Mouse (Mus musculus) limb, embryonic 11.5 days (tissue): ENCODE measurements around the gene Ppme1. TPM values are rescaled to one million over a fixed set of nuclear protein-coding genes. Genes with fewer than 3 reads are reported as not detected.

Experiments used
- ATAC-seq: fragments of 200-750 bp; cut with Nextera tagmentation; 2 replicates; pipeline ENCODE4 v1.8.0; 2017; ENCODE audit warnings: low read depth; ENCODE audit not compliant: insufficient number of reproducible peaks, low FRiP score, low TSS enrichment
- DNase-seq: peaks from one replicate; pipeline ENCODE4 v3.0.0-alpha.2; 2015; ENCODE audit warnings: low spot score
- H3K27ac ChIP-seq: fragments of 300-500 bp; sonication (generic); replicated peaks from 2 replicates; pipeline ENCODE4 v1.5.1; 2014; ENCODE audit warnings: low read depth, mild to moderate bottlenecking, low read length
- H3K27me3 ChIP-seq: fragments of 300-500 bp; sonication (generic); 2 replicates; pipeline ENCODE4 v1.6.1; 2014; ENCODE audit warnings: mild to moderate bottlenecking, low read length, mixed read lengths; ENCODE audit not compliant: control insufficient read depth, insufficient read depth
- H3K36me3 ChIP-seq: fragments of 300-500 bp; sonication (generic); 2 replicates; pipeline ENCODE4 v1.6.1; 2014; ENCODE audit warnings: mild to moderate bottlenecking, low read length, moderate library complexity, mixed read lengths; ENCODE audit not compliant: control insufficient read depth, insufficient read depth
- H3K4me1 ChIP-seq: fragments of 300-500 bp; sonication (generic); 2 replicates; pipeline ENCODE4 v1.6.1; 2014; ENCODE audit warnings: low read length, mixed read lengths; ENCODE audit not compliant: control insufficient read depth, insufficient read depth
- H3K4me2 ChIP-seq: fragments of 300-500 bp; sonication (generic); 2 replicates; pipeline ENCODE4 v1.6.1; 2014; ENCODE audit warnings: low read depth, mild to moderate bottlenecking, moderate library complexity; ENCODE audit not compliant: severe bottlenecking
- H3K4me3 ChIP-seq: fragments of 300-500 bp; sonication (generic); 2 replicates; pipeline ENCODE4 v1.5.1; 2014; ENCODE audit warnings: low read depth, low read length
- H3K9ac ChIP-seq: fragments of 300-500 bp; sonication (generic); 2 replicates; pipeline ENCODE4 v1.6.1; 2014; ENCODE audit warnings: mild to moderate bottlenecking, low read length
- H3K9me3 ChIP-seq: fragments of 300-500 bp; sonication (generic); 2 replicates; pipeline ENCODE4 v1.6.1; 2016; ENCODE audit warnings: low read length; ENCODE audit not compliant: control insufficient read depth
- WGBS: fragments of 180-500 bp; shearing (Covaris S2); extraction: QIAGEN DNeasy Blood & Tissue Kit; methylation state at CpG from one replicate; pipeline ENCODE4 v1.1.7; 2014; 5-methylcytosine and 5-hydroxymethylcytosine counted together
- polyA plus RNA-seq: library from polyadenylated mRNA; unstranded; fragments of >200 nt; fragmentation: Nextera tagmentation; extraction: Ambion mirVana; gene quantifications from 2 replicates; pipeline ENCODE4 v1.2.1, GENCODE M21; 2014

Gene Ppme1
- polyA plus RNA-seq, 1 experiment from 2014 or later: 68.6 TPM

DNA sequence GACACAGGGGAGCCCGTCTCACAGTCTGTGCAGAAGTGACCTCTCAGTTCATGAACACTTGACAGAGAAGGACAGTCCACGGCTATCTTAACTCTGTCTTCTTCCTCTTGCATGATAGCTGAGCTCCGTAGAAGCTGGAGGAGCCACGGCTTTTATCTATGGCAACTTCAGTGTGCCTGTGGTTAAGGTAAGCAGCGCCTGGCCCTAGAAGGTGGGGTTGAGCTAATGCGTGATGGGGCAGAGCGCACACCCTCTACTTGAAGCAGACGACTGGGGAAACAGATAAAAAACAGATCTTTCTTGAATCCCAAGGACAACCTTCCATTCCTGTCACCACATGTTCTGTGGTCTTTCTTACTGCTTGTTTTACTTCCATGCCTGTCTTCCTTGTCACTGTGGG is 55.2 kb downstream of the Ppme1 start:
- H3K9ac ChIP-seq: no peak overlapping the region
- no peak overlapping the region for H3K4me2 ChIP-seq
- H3K9me3 ChIP-seq: no peaks in the 10 kb centered on the region
- no peak overlapping the region for H3K27ac ChIP-seq
- WGBS: 92% methylated on average over 8 of the region's 8 CpGs
- H3K4me1 ChIP-seq: no peaks in the 10 kb centered on the region
- no peaks in the 10 kb centered on the region for H3K27me3 ChIP-seq
- no peak overlapping the region for H3K4me3 ChIP-seq
- H3K36me3 ChIP-seq: no peaks in the 10 kb centered on the region
- ATAC-seq (no peak), DNase-seq (no peak)

DNA sequence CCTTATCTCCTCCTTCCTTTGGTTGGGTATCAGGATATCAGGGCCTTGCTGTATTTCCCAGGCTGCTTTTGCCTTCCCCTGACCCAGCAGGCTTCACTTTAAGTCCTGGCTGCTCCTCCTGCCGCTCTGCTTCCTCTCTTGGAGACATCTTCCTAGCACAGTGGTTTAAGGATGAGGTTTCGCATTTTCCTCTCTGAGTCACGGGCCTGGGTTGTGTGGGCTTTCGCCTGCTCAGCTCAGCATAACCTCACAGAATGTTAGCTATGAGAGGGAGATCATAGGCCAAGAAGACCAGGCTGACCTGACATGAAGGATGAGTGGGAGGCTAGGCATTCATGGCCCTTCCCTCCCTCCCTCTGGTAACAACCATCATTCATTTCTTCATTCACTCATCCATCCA is 59.4 kb downstream of the Ppme1 start:
- Histone ChIP-seq H3K4me3 (no peak overlapping the region), H3K9me3 (no peaks in the 10 kb centered on the region), H3K36me3 (no peaks in the 10 kb centered on the region), H3K4me2 (no peak overlapping the region), H3K4me1 (no peaks in the 10 kb centered on the region), H3K27ac (no peak overlapping the region), H3K27me3 (no peaks in the 10 kb centered on the region), H3K9ac (no peak overlapping the region)
- DNase-seq: no peak
- WGBS: 88% methylated on average over 4 of the region's 4 CpGs
- no peak for ATAC-seq

DNA sequence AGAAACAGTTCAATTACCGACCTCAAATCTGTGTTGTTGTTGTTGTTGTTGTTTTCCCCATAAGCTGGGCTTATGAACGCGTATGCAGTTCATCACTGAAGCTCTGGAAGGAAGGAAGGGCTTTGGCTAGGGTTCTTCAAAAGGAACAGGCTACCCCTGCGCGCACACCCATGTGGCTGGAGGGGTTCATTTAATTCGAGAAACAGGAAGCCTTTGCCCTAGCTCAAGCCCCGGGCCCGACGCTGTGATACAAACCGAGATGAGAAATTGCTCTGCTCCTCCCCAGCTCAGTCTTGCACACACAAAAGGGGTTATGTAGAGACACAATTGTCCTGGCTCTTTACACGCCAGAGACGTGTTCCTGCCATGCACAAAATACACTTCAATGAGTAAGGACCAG is 61.8 kb downstream of the Ppme1 start:
- Histone ChIP-seq H3K9me3 (no peaks in the 10 kb centered on the region), H3K4me2 (no peak overlapping the region), H3K27me3 (no peaks in the 10 kb centered on the region), H3K4me3 (no peak overlapping the region), H3K36me3 (no peaks in the 10 kb centered on the region), H3K4me1 (no peaks in the 10 kb centered on the region), H3K9ac (no peak overlapping the region), H3K27ac (no peak overlapping the region)
- DNase-seq (no peak), ATAC-seq (no peak)
- 83% methylated on average over 12 of the region's 12 CpGs for WGBS

DNA sequence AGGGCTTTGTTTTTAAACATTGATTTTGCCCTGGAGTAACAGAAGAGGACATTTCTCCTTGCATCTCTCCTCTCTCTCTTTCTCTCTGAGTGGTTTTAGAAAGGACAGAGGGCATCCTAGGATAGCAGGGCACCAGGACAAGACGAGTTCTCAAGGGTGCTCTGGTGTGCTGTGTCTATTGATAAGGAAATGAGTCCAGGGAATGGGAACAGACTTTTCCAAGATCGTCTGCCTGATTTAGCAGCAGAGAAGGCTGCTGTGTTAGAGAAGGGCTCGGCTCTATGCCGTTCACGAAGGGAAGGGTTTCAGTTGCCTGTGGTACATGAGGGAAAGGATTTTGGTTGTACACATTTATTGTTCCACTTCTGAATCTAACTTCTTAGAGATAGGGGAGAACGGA is 62.4 kb downstream of the Ppme1 start:
- no peak for DNase-seq
- Histone ChIP-seq H3K4me2 (no peak overlapping the region), H3K27ac (no peak overlapping the region), H3K4me3 (no peak overlapping the region), H3K36me3 (no peaks in the 10 kb centered on the region), H3K9ac (no peak overlapping the region), H3K9me3 (no peaks in the 10 kb centered on the region), H3K27me3 (no peaks in the 10 kb centered on the region), H3K4me1 (no peaks in the 10 kb centered on the region)
- WGBS: 58% methylated on average over 6 of the region's 6 CpGs
- ATAC-seq: no peak

DNA sequence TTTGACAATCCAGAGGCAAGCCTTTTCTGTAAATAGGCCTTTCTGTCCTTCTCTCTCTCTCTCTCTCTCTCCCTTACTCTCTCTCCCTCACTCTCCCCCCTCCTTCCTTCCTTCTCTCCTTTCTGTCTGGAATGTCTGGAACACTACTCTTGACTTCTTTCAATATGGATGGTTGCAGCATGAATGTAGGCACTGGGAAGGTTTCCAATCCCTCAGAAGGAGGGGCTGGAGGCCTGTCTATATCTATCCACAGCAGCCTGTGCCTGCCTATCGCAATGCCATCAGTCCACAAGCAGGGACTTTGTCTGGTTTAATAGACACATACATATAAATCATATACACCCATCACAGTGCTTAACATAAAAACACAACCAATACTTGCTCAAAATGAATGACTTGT is 62.9 kb downstream of the Ppme1 start:
- Histone ChIP-seq H3K4me3 (no peak overlapping the region), H3K4me1 (no peaks in the 10 kb centered on the region), H3K4me2 (no peak overlapping the region), H3K9me3 (no peaks in the 10 kb centered on the region), H3K27ac (no peak overlapping the region), H3K27me3 (no peaks in the 10 kb centered on the region), H3K9ac (no peak overlapping the region), H3K36me3 (no peaks in the 10 kb centered on the region)
- WGBS: 74% methylated on average over 1 of the region's 1 CpGs
- ATAC-seq (no peak), DNase-seq (no peak)

DNA sequence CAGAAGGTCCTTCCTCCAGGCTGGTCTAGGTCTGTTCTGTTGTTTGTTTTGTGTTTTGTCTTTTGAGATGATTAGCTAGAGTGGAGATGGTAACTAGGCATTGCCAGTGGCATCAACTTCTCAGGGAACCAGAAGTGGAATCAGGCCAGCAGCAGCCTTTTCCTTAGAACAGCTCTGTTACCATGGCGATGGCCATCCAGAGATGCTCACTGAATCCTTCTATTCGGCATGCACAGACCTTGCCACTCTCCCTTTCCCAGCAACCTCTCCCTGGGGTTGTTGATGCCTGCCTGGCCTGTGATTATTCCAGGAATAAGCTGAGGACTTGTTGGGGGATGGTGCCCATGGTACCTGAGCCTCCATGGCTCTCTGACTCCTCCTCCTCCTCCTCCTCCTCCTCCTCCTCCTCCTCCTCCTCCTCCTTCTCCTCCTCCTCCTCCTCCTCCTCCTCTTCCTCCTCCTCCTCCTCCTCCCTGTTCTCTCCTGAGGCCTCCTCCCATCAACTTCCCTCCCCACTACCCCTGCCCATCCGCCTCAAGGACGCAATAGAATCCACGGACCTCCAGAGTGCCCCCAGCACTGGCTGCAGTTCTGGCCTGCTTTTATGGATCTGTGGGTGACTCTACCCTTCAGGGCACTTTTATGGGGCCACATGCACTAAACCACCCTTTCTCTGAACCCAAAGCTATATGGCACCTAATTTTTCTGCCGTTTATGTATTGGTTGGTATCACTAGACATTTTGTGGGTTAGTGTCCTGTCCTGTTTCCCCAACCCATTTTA is 64.0 kb downstream of the Ppme1 start:
- Histone ChIP-seq H3K4me1 (no peaks in the 10 kb centered on the region), H3K4me3 (no peak overlapping the region), H3K4me2 (no peak overlapping the region), H3K36me3 (no peaks in the 10 kb centered on the region), H3K9me3 (no peaks in the 10 kb centered on the region), H3K27me3 (no peaks in the 10 kb centered on the region), H3K27ac (no peak overlapping the region), H3K9ac (no peak overlapping the region)
- WGBS: 62% methylated on average over 6 of the region's 6 CpGs
- ATAC-seq (no peak), DNase-seq (no peak)

DNA sequence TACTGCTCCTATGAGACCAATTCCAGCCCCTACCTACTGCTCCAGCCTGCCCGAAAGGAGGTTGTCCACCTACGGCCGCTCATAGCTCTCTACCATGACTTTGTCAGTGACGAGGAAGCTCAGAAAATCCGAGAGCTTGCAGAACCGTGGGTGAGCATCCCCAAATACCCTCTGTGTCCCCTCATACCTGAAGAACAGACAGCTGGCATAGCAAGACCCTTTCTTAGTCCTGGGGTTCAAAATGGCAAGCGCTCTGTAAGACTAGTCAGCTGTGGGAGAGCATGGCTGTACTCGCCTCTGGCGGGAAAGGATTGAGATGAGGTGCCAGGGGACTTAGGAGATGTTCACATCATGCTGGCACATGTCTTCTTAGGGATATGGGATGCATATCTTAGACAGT is 66.2 kb downstream of the Ppme1 start:
- H3K27ac ChIP-seq: no peak overlapping the region
- no peak overlapping the region for H3K4me3 ChIP-seq
- H3K4me1 ChIP-seq: no peaks in the 10 kb centered on the region
- DNase-seq (no peak), ATAC-seq (no peak)
- no peaks in the 10 kb centered on the region for H3K9me3 ChIP-seq
- no peak overlapping the region for H3K4me2 ChIP-seq
- H3K27me3 ChIP-seq: no peaks in the 10 kb centered on the region
- WGBS: 91% methylated on average over 9 of the region's 9 CpGs
- no peak overlapping the region for H3K9ac ChIP-seq
- no peaks in the 10 kb centered on the region for H3K36me3 ChIP-seq

DNA sequence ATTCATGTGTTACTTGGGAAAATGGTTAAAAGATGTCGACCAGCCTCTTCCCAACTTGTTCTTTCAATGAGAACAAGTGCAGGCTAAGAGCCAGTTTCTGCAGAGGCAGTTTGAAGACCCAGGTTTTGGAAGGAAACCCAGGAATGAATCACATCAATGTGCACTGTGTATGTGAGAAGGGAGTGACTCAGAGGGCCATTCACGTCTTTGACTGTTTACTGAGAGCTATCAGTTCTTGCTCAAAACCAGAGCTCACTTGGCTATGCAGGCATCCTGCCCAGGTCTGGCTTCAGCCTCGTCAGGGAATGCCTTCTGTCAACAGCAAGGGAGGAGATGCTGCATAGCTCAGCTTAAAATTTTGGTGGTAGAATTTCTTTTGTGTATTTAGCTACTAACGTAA is 69.8 kb downstream of the Ppme1 start:
- no peak for DNase-seq
- H3K36me3 ChIP-seq: no peaks in the 10 kb centered on the region
- no peaks in the 10 kb centered on the region for H3K9me3 ChIP-seq
- H3K4me1 ChIP-seq: 0 out of 2 replicates have a peak, but pooled peaks cover 5% of the 10 kb centered on the region
- H3K9ac ChIP-seq: no peak overlapping the region
- no peak overlapping the region for H3K4me3 ChIP-seq
- no peak overlapping the region for H3K27ac ChIP-seq
- WGBS: 64% methylated on average over 4 of the region's 4 CpGs
- H3K27me3 ChIP-seq: no peaks in the 10 kb centered on the region
- H3K4me2 ChIP-seq: no peak overlapping the region
- no peak for ATAC-seq

DNA sequence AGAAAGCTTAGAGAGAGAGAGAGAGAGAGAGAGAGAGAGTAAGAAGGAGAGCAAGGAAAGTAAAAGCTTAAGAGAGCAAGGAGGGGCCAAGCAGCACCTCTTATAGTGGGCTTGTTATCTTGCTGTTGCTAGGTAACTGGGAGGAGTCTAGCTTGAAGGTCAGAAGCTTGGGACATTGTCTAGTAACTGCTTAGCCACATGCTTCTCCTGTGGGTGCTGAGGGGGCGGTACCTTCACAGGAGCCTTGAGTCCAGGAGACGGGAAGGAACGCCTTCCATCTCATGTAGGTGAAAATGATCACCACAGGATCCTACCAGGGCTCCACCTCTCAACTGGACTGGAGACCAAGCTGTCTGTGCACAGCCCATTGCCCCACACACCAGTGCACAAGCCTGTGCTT is 70.7 kb downstream of the Ppme1 start:
- ATAC-seq: no peak
- no peak overlapping the region for H3K4me3 ChIP-seq
- H3K9me3 ChIP-seq: no peaks in the 10 kb centered on the region
- no peak overlapping the region for H3K27ac ChIP-seq
- no peak overlapping the region for H3K4me2 ChIP-seq
- DNase-seq: no peak
- no peaks in the 10 kb centered on the region for H3K27me3 ChIP-seq
- no peaks in the 10 kb centered on the region for H3K36me3 ChIP-seq
- no peak overlapping the region for H3K9ac ChIP-seq
- H3K4me1 ChIP-seq: 0 out of 2 replicates have a peak, but pooled peaks cover 5% of the 10 kb centered on the region
- WGBS: 82% methylated on average over 3 of the region's 3 CpGs
